Mouse (Mus musculus): ENCODE results near the gene Fam178b. TPM values are rescaled to one million over a fixed set of nuclear protein-coding genes. Genes with fewer than 3 reads are reported as not detected.

The Fam178b gene
- polyA plus RNA-seq, 2 experiments, result 0.21 to 0.27 TPM

DNA sequence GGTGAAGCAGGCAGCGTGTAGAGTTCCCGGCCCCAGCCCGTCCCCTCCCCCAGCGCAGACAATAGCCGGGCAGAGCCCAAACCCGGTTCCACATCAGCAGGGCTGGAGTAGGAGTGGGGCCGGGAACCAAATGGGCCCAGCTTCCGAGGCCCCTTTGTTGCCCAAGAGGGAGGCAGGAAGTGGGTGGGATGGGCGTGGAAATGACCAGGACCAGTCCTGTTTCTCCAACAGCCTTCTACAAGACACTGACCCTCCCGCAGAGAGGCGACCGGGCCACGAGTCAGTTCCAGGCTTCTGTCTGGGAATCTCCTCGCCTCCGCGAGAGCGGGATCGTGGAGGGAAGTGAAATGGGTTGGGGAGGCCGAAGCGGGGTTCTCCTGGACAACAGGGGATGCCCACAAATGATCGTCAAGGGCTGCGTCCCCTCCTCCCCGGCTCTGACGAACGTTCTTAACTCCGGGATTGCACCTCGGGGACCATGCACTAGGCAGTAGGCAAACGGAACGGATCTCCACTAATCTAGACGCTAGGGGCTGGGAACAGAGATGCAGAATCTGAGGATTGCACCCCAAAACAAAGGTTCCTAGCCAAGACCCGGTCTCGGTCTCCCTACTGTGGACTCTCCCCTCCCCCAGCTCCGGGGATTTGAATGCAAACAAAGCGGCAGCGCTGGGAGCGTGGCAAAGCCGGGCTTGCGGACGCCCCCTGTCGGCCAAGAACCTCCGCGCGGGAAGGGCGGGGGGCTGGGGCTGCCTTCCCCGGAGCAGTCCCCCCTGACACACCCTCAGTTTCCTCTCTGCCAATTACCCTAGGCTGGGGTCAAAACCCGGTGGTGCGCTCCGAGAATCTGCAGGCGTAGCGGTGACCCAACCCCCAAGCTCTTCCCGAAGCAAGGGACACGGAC lies 126.2 kb downstream of the Fam178b start:
- no peak overlapping the region for H3K27ac ChIP-seq
- 0 out of 4 replicates have a peak, but pooled peaks cover 0 to 1% of the 10 kb centered on the region in 2 experiments for H3K4me1 ChIP-seq (replicated peaks; ENCODE audit: control insufficient read depth in 2 of 2, insufficient read depth in 2 of 2, low read length in 1 of 2)
- H3K9ac ChIP-seq (replicated peaks), result peak overlapping the region; percentile 39
- no peaks in the 10 kb centered on the region for H3K36me3 ChIP-seq (replicated peaks; ENCODE audit: control insufficient read depth, insufficient read depth, low read depth)
- no peak for DNase-seq (ENCODE audit: low read depth in 3 of 3, low spot score in 3 of 3)
- peak; percentile 60 for ATAC-seq (ENCODE audit: insufficient read depth)
- H3K4me2 ChIP-seq (ENCODE audit: low read depth), result peak overlapping the region; percentile 49
- H3K9me3 ChIP-seq (ENCODE audit: control insufficient read depth, low read length), result no peaks in the 10 kb centered on the region
- peak overlapping the region; percentile 52 to 57 for H3K4me3 ChIP-seq (ENCODE audit: insufficient read depth in 1 of 2, low read depth in 2 of 2, low read length in 2 of 2)
- peaks cover 66% of the 10 kb centered on the region for H3K27me3 ChIP-seq (ENCODE audit: control insufficient read depth, insufficient read depth, low read length)
- no peak for TF ChIP-seq EP300 (IDR thresholded peaks at IDR 0.05; ENCODE audit: low read depth)
- TF ChIP-seq CTCF (IDR thresholded peaks at IDR 0.05; ENCODE audit: low read depth), result peak; percentile 80
- under 1% methylated on average over 52 of the region's 52 CpGs for WGBS (ENCODE audit: insufficient replicate concordance)

DNA sequence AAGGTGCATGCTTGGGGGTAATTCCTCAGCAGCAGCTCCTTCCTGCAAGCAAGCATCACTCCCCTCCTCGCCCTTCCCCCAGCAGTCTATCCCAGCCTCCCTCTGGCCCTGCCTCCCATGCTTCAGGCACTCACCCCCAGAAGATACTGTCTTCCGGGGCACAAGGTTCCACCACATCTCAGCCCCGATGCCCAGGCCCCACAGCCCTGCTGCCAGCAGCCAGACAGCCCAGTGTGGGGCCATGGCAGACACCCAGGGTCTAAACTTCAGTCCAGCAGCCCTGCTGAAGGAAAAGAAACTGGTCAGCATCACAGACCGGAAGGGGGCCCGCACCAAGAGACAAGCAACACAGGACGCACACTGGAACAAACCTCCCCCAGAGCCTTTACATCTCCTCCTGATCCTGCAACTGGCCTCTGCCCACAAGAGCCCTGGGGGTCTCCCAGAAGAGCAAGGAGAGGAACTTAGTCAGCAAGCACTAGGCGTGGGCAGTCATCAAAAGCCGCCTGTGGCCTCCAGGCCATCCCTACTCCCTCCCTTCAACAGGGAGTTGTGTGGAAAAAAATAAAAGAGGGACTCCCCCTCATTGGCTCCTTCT lies 127.1 kb downstream of the Fam178b start:
- no peak for DNase-seq (ENCODE audit: low read depth in 3 of 3, low spot score in 3 of 3)

DNA sequence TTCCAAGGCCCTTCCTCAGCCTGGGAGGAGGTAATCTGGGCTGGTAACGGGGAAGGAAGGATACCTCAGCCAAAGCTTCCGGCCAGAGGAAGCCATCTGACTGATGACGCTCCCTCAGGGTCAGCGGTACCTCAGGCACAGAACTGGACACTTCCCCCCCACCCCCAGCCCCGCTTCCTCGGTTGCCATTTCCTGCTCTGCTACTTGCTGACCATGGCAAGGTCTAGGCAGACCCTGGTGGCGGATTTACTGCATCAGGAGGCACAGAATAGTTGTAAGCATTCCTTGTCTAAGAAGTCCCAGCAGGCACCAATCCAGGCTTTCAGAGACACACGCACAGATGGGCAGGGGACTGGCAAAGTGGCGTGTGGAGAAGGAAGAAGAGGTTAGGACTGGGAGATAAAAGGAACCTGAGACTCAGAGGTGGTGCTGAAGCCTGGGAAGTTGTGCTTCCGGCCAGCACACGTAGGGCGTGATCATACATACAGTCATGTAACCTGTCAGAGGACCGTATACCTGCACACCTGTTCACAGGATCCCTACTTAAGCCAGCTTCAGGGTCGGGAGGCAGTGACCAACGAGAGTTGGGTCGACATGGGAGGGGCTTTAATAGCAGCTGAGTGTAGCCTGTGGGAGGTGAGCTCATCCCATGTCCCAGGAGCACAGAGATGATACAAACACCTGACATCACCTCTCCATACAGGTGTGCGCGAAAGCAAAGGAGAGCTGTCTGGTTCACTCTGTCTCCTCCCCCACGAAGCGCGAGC lies 128.2 kb downstream of the Fam178b start:
- Histone ChIP-seq H3K4me2 (ENCODE audit: low read depth) (peak overlapping the region; percentile 49), H3K9ac (replicated peaks) (no peak overlapping the region), H3K27me3 (ENCODE audit: control insufficient read depth, insufficient read depth, low read length) (peaks cover 51% of the 10 kb centered on the region), H3K9me3 (ENCODE audit: control insufficient read depth, low read length) (no peaks in the 10 kb centered on the region), H3K36me3 (replicated peaks; ENCODE audit: control insufficient read depth, insufficient read depth, low read depth) (no peaks in the 10 kb centered on the region), H3K4me3 (ENCODE audit: insufficient read depth in 1 of 2, low read depth in 2 of 2, low read length in 2 of 2) (no peak overlapping the region), H3K27ac (no peak overlapping the region), H3K4me1 (replicated peaks; ENCODE audit: control insufficient read depth in 2 of 2, insufficient read depth in 2 of 2, low read length in 1 of 2) (no peaks in the 10 kb centered on the region)
- 42% methylated on average over 21 of the region's 21 CpGs for WGBS (ENCODE audit: insufficient replicate concordance)
- no peak for ATAC-seq (ENCODE audit: insufficient read depth)
- no peak for DNase-seq (ENCODE audit: low read depth in 3 of 3, low spot score in 3 of 3)
- no peak for TF ChIP-seq CTCF (IDR thresholded peaks at IDR 0.05; ENCODE audit: low read depth)
- no peak for TF ChIP-seq EP300 (IDR thresholded peaks at IDR 0.05; ENCODE audit: low read depth)

More for the DNA sequence above, 127.1 kb downstream of the Fam178b start:
- ATAC-seq (ENCODE audit: insufficient read depth), result no peak
- TF ChIP-seq CTCF (IDR thresholded peaks at IDR 0.05; ENCODE audit: low read depth), result no peak
- TF ChIP-seq EP300 (IDR thresholded peaks at IDR 0.05; ENCODE audit: low read depth), result no peak
- Histone ChIP-seq H3K27me3 (ENCODE audit: control insufficient read depth, insufficient read depth, low read length) (peaks cover 60% of the 10 kb centered on the region), H3K9me3 (ENCODE audit: control insufficient read depth, low read length) (no peaks in the 10 kb centered on the region), H3K4me1 (replicated peaks; ENCODE audit: control insufficient read depth in 2 of 2, insufficient read depth in 2 of 2, low read length in 1 of 2) (no peaks in the 10 kb centered on the region), H3K27ac (no peak overlapping the region), H3K4me2 (ENCODE audit: low read depth) (peak overlapping the region; percentile 49), H3K4me3 (ENCODE audit: insufficient read depth in 1 of 2, low read depth in 2 of 2, low read length in 2 of 2) (peak overlapping the region; percentile 52 to 57), H3K9ac (replicated peaks) (no peak overlapping the region), H3K36me3 (replicated peaks; ENCODE audit: control insufficient read depth, insufficient read depth, low read depth) (no peaks in the 10 kb centered on the region)
- WGBS (ENCODE audit: insufficient replicate concordance), result 15% methylated on average over 8 of the region's 8 CpGs

DNA sequence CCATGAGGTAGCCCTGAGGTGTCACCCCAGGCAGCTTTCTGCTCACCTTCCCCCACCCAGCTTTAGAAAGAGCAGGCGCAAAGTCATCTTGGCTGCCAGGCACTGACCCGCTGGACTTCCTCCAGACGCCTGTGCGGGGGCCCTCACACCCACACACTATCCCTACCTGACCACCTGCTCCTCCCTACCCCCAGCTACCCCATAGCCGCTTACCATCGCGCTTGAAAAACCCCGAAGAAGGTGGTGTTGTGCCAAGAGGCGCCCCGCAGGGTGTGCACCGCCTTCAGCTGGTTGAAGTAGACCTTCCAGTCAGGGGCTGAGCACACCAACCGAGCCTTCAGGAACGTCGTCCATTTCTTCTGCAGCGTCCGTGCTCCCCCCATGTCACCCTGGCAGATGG lies 130.5 kb downstream of the Fam178b start:
- Histone ChIP-seq H3K4me2 (ENCODE audit: low read depth) (no peak overlapping the region), H3K4me1 (replicated peaks; ENCODE audit: control insufficient read depth in 2 of 2, insufficient read depth in 2 of 2, low read length in 1 of 2) (no peaks in the 10 kb centered on the region), H3K9me3 (ENCODE audit: control insufficient read depth, low read length) (no peaks in the 10 kb centered on the region), H3K27me3 (ENCODE audit: control insufficient read depth, insufficient read depth, low read length) (peaks cover 28% of the 10 kb centered on the region), H3K4me3 (ENCODE audit: insufficient read depth in 1 of 2, low read depth in 2 of 2, low read length in 2 of 2) (no peak overlapping the region), H3K9ac (replicated peaks) (no peak overlapping the region), H3K36me3 (replicated peaks; ENCODE audit: control insufficient read depth, insufficient read depth, low read depth) (no peaks in the 10 kb centered on the region), H3K27ac (no peak overlapping the region)
- TF ChIP-seq EP300 (IDR thresholded peaks at IDR 0.05; ENCODE audit: low read depth) (no peak), CTCF (IDR thresholded peaks at IDR 0.05; ENCODE audit: low read depth) (no peak)
- WGBS (ENCODE audit: insufficient replicate concordance), result 68% methylated on average over 16 of the region's 16 CpGs
- ATAC-seq (ENCODE audit: insufficient read depth), result no peak
- DNase-seq (ENCODE audit: low read depth in 3 of 3, low spot score in 3 of 3), result no peak
